Mouse (Mus musculus): Measurements from ENCODE around the gene Ifi44. TPM values are rescaled to one million over a fixed set of nuclear protein-coding genes. Genes with fewer than 3 reads are reported as not detected.
A peak's percentile ranks its signal among the peaks of the same experiment; 100 is the strongest.

Gene Ifi44
- polyA plus RNA-seq (2015; fragmentation: Nextera tagmentation; extraction: Ambion mirVana) = 1.6 and 2.4 TPM in 2 replicates

DNA sequence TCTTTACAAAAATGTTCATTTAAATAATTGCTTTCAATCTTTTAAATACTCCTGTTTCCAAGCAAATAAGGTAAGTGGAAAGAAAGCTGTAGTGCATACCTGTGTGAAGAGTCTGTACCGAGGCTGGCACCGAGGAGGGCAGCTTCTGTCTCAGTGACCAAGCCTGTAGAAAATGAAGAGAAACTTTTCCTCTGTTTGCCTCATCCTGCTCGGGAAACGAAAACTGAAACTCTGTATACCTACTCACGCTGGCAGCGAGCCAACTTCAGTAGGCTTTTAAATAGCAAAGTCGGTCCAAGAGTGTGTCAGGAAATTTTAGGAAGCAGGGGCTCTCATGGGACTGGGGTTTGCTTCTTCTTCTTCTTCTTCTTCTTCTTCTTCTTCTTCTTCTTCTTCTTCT is at the start of gene Ifi44:
TSS of gene Ifi44 (minus strand) at position 224 of the 400 bp plus-strand sequence.
- TF ChIP-seq CTCF (IDR thresholded peaks at IDR 0.05) (no peak), EP300 (IDR thresholded peaks at IDR 0.05) (no peak)
- no peaks in the 10 kb centered on the region for H3K4me1 ChIP-seq (ENCODE audit: insufficient read depth, low read depth, low read length)
- 16% methylated on average over 7 of the region's 7 CpGs for WGBS
- H3K9ac ChIP-seq (replicated peaks; ENCODE audit: low read depth) = no peak within 1 kb of the TSS
- H3K36me3 ChIP-seq (ENCODE audit: insufficient read depth, low read length) = no peaks in the 10 kb centered on the region
- peak; percentile 71 for DNase-seq (ENCODE audit: low spot score)
- 0 out of 2 replicates have a peak within 1 kb of the TSS, but pooled peaks have one; percentile 0 for H3K27ac ChIP-seq (ENCODE audit: low read length)
- ATAC-seq = peak; percentile 71
- H3K4me3 ChIP-seq (ENCODE audit: low read depth, low read length) = peak within 1 kb of the TSS; percentile 19
- H3K27me3 ChIP-seq (replicated peaks; ENCODE audit: insufficient read depth, low read length) = no peaks in the 10 kb centered on the region
- H3K9me3 ChIP-seq (ENCODE audit: low read length) = no peaks in the 10 kb centered on the region
- H3K4me2 ChIP-seq (replicated peaks; ENCODE audit: low read depth, low read length) = peak within 1 kb of the TSS; percentile 41

DNA sequence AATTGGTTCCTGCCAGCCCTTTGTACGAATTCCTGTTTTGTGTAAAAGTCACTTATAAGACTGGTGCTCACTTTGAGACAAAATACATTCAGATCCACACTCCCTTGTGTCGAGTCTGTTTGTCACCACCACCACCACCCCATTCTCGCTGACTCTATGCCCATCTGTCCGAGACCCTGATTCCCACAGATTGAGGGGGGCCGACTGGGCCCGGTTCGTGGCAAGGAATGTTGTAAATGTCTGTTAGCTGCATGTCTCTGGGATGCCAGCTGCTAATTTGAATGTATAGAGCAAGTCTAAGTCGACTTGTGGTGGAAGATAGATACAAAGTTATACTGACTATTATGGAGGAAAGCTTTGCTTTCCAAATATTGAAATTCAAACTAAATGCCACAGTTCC is 38.9 kb upstream of the Ifi44 start:
- no peak for TF ChIP-seq EP300 (IDR thresholded peaks at IDR 0.05)
- TF ChIP-seq CTCF (IDR thresholded peaks at IDR 0.05) = no peak
- Histone ChIP-seq H3K27ac (ENCODE audit: low read length) (no peak overlapping the region), H3K4me1 (ENCODE audit: insufficient read depth, low read depth, low read length) (no peaks in the 10 kb centered on the region), H3K27me3 (replicated peaks; ENCODE audit: insufficient read depth, low read length) (no peaks in the 10 kb centered on the region), H3K36me3 (ENCODE audit: insufficient read depth, low read length) (no peaks in the 10 kb centered on the region), H3K4me2 (replicated peaks; ENCODE audit: low read depth, low read length) (no peak overlapping the region), H3K9ac (replicated peaks; ENCODE audit: low read depth) (no peak overlapping the region), H3K9me3 (ENCODE audit: low read length) (no peaks in the 10 kb centered on the region), H3K4me3 (ENCODE audit: low read depth, low read length) (no peak overlapping the region)
- 75% methylated on average over 8 of the region's 8 CpGs for WGBS
- DNase-seq (ENCODE audit: low spot score) (no peak), ATAC-seq (no peak)

DNA sequence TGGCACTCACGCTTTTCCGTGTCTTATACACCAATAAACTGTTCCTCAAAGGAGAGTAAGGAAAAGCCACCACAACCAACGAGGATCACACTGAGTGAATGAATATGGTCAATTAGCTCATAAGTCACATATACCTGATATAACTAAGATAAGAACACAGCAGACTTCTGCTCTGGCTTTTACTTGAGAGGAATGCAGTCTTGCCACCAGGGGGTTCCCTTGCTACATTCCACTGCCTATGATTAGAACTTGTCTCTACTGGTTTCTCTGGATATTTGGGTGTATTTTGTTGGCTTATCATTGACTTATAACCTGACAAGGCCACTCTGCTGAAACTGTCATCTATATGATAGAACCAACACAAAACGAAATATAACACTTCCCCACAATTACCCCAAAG is 25.3 kb upstream of the Ifi44 start:
- H3K27ac ChIP-seq (ENCODE audit: low read length) = no peak overlapping the region
- no peaks in the 10 kb centered on the region for H3K9me3 ChIP-seq (ENCODE audit: low read length)
- WGBS = 58% methylated on average over 4 of the region's 4 CpGs
- TF ChIP-seq CTCF (IDR thresholded peaks at IDR 0.05) (peak; percentile 78), EP300 (IDR thresholded peaks at IDR 0.05) (no peak)
- H3K27me3 ChIP-seq (replicated peaks; ENCODE audit: insufficient read depth, low read length) = no peaks in the 10 kb centered on the region
- no peak overlapping the region for H3K4me2 ChIP-seq (replicated peaks; ENCODE audit: low read depth, low read length)
- DNase-seq (ENCODE audit: low spot score) (peak; percentile 43), ATAC-seq (no peak)
- H3K4me3 ChIP-seq (ENCODE audit: low read depth, low read length) = no peak overlapping the region
- H3K4me1 ChIP-seq (ENCODE audit: insufficient read depth, low read depth, low read length) = no peaks in the 10 kb centered on the region
- H3K36me3 ChIP-seq (ENCODE audit: insufficient read depth, low read length) = no peaks in the 10 kb centered on the region
- H3K9ac ChIP-seq (replicated peaks; ENCODE audit: low read depth) = no peak overlapping the region

DNA sequence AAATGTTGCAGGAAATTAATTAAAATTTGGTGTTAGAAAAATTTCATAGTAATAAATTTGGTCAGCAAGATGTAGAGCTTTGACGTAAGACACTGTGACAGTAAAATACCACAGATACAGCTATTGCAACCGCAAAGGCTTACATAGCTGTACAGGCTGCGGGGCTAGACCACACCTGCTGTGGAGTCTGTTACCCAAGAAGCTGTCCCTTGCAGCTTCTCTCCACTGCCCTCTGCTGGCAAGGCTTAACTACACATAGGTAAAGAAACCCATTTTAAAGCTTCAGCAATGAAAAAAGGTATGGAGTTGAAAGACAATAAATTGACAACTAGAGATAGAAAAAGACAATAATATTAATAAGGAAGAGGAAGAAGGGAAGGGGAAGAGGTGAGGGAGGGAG is 21.3 kb upstream of the Ifi44 start:
- H3K27ac ChIP-seq (ENCODE audit: low read length) = no peak overlapping the region
- TF ChIP-seq CTCF (IDR thresholded peaks at IDR 0.05) = peak; percentile 89
- TF ChIP-seq EP300 (IDR thresholded peaks at IDR 0.05) = no peak
- H3K4me2 ChIP-seq (replicated peaks; ENCODE audit: low read depth, low read length) = no peak overlapping the region
- ATAC-seq = no peak; the same call in 1 of the 2 replicates
- H3K4me1 ChIP-seq (ENCODE audit: insufficient read depth, low read depth, low read length) = no peaks in the 10 kb centered on the region
- peak; percentile 59 for DNase-seq (ENCODE audit: low spot score)
- no peaks in the 10 kb centered on the region for H3K9me3 ChIP-seq (ENCODE audit: low read length)
- H3K27me3 ChIP-seq (replicated peaks; ENCODE audit: insufficient read depth, low read length) = no peaks in the 10 kb centered on the region
- 51% methylated on average over 3 of the region's 3 CpGs for WGBS
- H3K4me3 ChIP-seq (ENCODE audit: low read depth, low read length) = no peak overlapping the region
- H3K36me3 ChIP-seq (ENCODE audit: insufficient read depth, low read length) = no peaks in the 10 kb centered on the region
- H3K9ac ChIP-seq (replicated peaks; ENCODE audit: low read depth) = no peak overlapping the region

DNA sequence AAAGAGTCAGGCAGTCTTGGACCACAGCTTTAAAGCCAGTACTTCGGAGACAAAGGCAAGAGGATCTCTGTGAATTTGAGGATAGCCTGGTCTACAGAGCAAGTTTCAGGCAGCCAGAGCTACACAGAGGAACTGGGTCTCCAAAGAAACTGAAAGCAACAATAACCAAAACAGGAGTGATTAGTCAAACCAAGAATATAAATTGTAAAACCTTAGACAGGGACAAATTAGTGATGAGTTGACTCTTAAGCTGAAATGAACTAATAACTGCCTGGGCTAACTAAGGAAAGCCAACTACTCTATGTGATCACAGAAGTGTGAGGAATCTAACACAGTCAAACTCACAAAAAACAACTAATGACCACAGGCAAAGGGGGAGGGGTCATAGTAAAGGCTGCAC is 1.2 kb downstream of the Ifi44 start:
- Histone ChIP-seq H3K9ac (replicated peaks; ENCODE audit: low read depth) (no peak overlapping the region), H3K9me3 (ENCODE audit: low read length) (no peaks in the 10 kb centered on the region), H3K27ac (ENCODE audit: low read length) (no peak overlapping the region), H3K4me3 (ENCODE audit: low read depth, low read length) (peak overlapping the region; percentile 19; the same call in 1 of the 2 replicates), H3K4me1 (ENCODE audit: insufficient read depth, low read depth, low read length) (no peaks in the 10 kb centered on the region), H3K4me2 (replicated peaks; ENCODE audit: low read depth, low read length) (peak overlapping the region; percentile 41), H3K27me3 (replicated peaks; ENCODE audit: insufficient read depth, low read length) (no peaks in the 10 kb centered on the region), H3K36me3 (ENCODE audit: insufficient read depth, low read length) (no peaks in the 10 kb centered on the region)
- ATAC-seq = no peak
- 93% methylated on average over 1 of the region's 1 CpGs for WGBS
- TF ChIP-seq EP300 (IDR thresholded peaks at IDR 0.05) (no peak), CTCF (IDR thresholded peaks at IDR 0.05) (no peak)
- DNase-seq (ENCODE audit: low spot score) = no peak

DNA sequence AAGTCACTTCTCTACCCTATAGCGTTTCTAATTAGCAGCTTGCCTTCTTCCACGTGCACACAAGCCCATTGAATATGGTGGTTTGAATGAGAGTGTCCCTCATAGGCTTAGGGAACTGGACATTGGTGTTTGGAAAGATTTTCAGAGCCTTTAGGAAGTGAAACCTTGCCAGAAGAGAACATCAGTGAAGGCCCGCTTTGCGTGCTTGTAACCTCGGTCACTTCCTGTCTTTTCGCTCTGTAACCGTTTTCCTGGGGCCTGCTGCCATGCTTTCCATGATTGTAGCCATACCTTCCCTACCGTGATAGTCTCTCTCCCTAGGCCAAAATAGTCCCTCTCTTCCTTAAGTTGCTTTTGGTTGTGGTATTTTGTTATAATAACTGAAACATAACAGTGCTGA is 3.7 kb downstream of the Ifi44 start:
- Histone ChIP-seq H3K9ac (replicated peaks; ENCODE audit: low read depth) (no peak overlapping the region), H3K27ac (ENCODE audit: low read length) (no peak overlapping the region), H3K9me3 (ENCODE audit: low read length) (no peaks in the 10 kb centered on the region), H3K36me3 (ENCODE audit: insufficient read depth, low read length) (no peaks in the 10 kb centered on the region), H3K4me1 (ENCODE audit: insufficient read depth, low read depth, low read length) (no peaks in the 10 kb centered on the region), H3K27me3 (replicated peaks; ENCODE audit: insufficient read depth, low read length) (no peaks in the 10 kb centered on the region), H3K4me3 (ENCODE audit: low read depth, low read length) (no peak overlapping the region), H3K4me2 (replicated peaks; ENCODE audit: low read depth, low read length) (no peak overlapping the region)
- TF ChIP-seq EP300 (IDR thresholded peaks at IDR 0.05) (no peak), CTCF (IDR thresholded peaks at IDR 0.05) (no peak)
- DNase-seq (ENCODE audit: low spot score) (no peak), ATAC-seq (no peak)
- WGBS = 84% methylated on average over 8 of the region's 8 CpGs

DNA sequence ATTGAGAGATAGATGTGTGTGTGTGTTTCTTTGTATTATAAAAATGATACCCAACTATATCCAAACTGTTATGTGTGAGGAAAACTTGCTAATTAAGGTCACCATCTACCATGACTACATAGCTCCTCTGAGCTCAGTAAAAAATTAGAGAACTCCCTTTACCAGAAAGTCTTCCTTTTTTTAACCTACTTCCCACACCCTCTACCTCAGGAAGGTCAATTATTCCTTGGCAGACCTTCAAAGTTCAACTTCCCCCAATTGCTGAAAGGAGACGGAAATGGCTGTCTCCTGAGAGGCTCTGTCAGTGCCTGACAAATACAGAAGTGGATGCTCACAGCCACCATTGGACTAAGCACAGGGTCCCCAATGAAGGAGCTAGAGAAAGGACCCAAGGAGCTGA is 7.5 kb downstream of the Ifi44 start:
- Histone ChIP-seq H3K4me3 (ENCODE audit: low read depth, low read length) (no peak overlapping the region), H3K9me3 (ENCODE audit: low read length) (no peaks in the 10 kb centered on the region), H3K9ac (replicated peaks; ENCODE audit: low read depth) (no peak overlapping the region), H3K36me3 (ENCODE audit: insufficient read depth, low read length) (no peaks in the 10 kb centered on the region), H3K4me1 (ENCODE audit: insufficient read depth, low read depth, low read length) (no peaks in the 10 kb centered on the region), H3K27ac (ENCODE audit: low read length) (no peak overlapping the region), H3K4me2 (replicated peaks; ENCODE audit: low read depth, low read length) (no peak overlapping the region), H3K27me3 (replicated peaks; ENCODE audit: insufficient read depth, low read length) (no peaks in the 10 kb centered on the region)
- no peak for DNase-seq (ENCODE audit: low spot score)
- TF ChIP-seq CTCF (IDR thresholded peaks at IDR 0.05) (no peak), EP300 (IDR thresholded peaks at IDR 0.05) (no peak)
- no peak for ATAC-seq
- 41% methylated on average over 1 of the region's 1 CpGs for WGBS
